Mouse (Mus musculus) fibroblast of lung, adult 2 months (primary cell): ENCODE results near the gene Fam122c.

Experiments used
- DNase-seq: peaks from one replicate; pipeline ENCODE4 v3.0.0-alpha.2; 2011; ENCODE audit warnings: low read depth

Fam122c gene

DNA sequence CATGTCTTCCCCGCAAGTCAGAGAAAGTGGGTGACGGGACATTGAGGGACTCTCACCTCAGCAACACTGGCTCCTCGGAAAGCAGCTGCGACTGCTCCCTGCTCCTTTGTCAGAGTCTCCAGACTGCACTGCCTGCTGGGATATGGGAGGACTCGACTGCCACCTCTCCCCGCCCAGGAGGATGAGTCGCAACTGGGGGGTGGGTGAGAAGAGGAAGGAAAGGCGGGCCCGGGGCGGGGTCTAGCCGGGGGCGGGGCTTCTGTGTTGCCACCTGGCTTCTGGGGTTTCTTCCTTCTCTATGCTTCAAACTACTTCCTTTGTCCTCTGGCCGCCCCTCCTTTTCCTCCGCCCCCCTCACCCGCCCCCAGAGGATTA is 97.1 kb downstream of the Fam122c start, which contains the start of gene Mospd1:
Mospd1 (minus strand) TSS at position 137 of the 375 bp plus-strand sequence.
- DNase-seq: no peak
